Mouse (Mus musculus) liver, postnatal 0 days (tissue): Measurements from ENCODE around the gene Ntm.

Experiments
- CTCF ChIP-seq: sonication (generic); IDR thresholded peaks from 2 replicates; pipeline ENCODE4 v1.5.1; 2016; ENCODE audit warnings: antibody characterized with exemption, low read depth
- EP300 ChIP-seq: IDR thresholded peaks from 2 replicates; pipeline ENCODE4 v1.6.1; 2016; ENCODE audit warnings: antibody characterized with exemption, low read depth, mild to moderate bottlenecking

- no peak for TF ChIP-seq CTCF
- TF ChIP-seq EP300: no peak
Observed at GRCm38 (mm10) chr9:29341292-29341691, 621.6 kb downstream of the Ntm start.
